Mouse (Mus musculus) forelimb bud, embryonic 11.5 days (tissue): ENCODE data around the gene Kcnq1.

Experiments used
- DNase-seq: peaks from one replicate; pipeline ENCODE4 v3.0.0-alpha.2; 2012; ENCODE audit warnings: low read depth, low spot score

Gene Kcnq1

DNA sequence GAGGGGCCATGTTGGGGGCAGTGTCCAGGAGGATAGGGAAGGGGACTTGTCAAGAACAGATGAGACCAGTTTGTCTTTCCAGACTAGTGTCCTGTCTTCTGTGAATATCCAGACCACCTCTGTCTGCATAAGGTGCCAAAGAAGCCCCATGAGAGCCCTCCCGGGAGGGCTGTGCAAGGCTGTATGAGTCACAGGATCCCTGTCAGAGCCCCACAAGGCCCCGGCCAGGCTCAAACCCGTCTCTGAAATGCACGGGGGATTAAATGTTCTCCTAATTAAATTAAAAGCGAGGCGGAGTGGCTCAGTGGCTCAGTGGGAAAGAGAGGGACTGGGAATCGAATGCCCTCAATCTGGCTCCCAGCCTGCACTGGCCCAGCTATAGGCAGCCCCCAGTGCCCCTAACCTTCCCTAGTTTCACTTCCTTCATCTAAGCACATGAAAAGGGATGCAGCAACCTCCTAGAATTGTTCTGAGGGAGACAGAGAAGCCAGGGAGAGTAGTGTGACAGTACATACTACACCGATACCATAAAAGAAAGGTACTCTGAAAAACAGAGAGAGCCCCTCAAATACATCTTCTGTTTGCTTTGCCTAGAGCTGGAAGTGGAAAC, 159.8 kb downstream of the Kcnq1 start:
- no peak for DNase-seq

DNA sequence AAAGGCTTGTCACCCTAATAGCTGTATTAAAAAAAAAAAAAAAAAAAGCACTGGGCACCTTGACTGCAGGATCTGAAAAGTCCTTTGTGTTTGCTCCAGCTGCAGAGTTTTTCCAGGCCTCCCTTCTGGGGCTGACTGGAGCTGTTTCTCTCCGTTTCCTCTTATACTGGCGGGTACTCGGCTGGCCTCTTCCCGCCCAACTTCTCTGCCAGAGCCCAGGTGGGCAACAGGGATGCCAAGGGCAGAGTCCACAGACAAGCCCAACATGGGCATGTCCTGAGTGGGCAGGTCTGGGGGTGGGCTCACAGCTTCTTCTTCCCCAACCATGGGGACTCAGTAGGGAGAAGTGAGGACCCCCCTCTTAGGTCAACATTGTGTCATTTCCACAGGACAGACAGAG, 167.6 kb downstream of the Kcnq1 start:
- DNase-seq, result no peak

DNA sequence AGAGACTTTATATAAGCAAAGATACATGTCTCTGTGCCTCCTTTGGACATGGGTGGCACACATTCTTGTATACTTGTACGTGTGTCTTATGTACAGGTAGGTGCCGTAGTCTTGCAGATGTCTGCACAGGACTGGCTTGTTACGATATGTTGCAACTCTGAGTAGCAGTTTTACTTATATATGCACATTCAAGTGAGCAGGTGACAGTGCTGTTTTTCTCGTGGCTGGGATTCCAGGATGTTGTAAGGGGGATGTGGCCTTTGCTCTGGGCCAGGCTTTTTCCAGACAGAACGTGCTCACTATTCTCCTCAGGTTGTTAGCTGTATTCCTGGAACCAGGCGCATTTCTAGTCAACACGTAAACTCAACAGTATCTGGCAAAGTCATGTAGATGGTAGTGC, 168.9 kb downstream of the Kcnq1 start:
- no peak for DNase-seq

DNA sequence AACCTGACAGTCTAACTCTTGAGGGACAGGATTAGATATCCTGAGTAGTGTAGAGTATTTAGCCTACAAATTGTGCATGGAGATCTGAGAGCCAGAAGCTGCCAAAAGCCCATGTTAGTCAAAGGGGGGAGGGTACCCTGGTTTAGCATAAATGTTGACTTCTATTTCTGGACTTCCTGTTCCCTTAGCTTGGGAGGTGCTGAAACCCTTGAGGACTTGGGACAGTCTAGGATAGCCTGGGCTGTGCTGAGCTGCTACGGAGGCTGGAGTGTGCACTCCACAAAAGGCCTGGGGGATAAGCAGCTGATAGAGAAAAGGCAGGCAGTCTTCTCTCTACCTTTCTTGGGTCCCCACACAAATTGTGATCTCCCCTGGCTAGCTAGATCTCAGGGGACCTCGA, 177.5 kb downstream of the Kcnq1 start:
- no peak for DNase-seq

DNA sequence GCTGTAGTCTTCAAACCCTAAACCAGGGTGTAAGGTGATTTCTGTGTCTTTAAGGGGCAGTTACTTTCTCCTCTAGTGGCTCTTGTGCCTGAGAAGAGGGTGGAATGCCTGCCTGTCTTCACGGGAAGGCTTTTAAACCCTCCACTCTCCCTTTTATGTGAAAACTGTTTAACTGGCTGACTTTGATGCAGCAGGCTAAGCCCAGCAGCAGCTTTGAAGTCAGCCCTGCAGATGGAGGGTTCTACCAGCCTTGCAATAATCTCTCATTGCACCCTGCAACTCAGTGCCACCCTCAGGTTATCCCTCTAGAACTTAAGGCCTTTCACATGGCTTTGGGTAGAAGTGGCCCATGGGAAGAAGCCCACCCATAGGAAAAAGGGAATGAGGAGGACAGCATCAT, 178.7 kb downstream of the Kcnq1 start:
- no peak for DNase-seq

DNA sequence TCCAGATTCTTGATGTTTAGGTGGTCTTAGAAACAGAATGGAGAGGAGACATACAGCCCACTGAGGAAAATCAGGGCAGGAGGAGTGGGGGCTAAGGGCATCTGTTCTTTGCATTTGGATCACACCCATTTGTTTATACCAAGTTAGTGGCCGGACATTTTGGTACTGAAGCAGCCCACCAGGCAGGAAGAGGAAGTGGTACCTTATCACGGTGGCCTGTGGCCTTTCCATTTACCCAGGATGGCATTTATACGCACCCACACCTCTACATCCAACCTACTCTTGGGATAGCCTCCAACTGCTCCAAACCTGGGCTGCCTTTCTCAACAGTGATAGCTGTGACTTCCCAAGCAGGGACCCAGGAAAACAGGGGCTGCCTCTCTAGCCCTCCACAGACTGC, 179.3 kb downstream of the Kcnq1 start:
- DNase-seq, result no peak

DNA sequence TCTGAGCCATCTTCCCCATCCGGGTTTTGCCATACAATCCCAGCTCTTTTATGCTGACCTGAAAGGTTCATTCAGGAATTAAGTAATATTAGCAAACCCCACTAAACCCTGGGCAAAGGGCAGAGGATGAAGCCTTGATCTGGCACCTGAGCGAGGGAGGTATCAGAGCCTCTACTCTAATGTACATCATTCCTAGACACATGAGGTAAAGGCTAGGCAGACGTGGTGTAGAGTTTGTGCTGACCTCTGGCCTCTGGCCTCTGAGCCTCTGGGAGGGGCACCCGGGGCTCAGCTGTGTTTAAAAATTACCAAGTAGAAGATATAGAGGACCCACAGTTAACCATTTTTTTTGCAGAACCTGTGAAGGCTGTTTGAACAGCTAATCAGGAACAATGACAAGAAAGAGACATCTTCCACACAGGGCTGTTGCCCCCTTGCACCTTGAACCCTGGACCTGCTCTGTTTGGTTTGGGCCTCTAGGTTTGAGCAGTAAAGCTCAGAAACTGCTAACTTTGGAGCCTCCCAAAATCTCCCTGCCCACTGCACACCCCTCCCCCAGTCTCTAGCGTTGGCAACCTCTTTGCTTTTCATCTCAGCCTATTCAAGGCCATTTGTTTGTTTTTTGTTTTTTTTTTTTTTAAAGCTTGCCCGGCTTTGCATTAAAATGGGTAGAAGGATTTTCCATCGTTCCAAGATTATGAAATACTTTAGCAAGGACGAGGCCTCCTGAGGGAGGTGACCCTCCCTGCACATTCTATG, 180.5 kb downstream of the Kcnq1 start:
- DNase-seq, result no peak

DNA sequence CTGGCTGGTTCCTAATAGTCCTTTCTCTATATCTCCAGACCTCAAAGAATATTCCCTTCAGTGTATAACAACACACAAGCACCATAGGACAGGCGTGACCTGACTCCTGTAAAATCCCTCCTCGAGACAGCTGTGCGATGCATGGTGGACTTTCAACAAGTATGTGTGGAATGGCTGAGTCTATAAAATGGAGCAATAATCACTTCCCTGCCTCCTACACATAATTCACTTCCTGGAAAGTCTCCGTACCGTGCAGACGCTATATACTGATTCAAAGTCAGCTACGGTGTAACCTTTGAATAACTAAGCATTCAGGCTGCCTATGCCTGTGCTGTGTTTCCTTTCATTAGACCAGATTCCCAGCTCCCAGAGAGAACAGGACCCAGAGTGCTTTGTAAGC, 182.0 kb downstream of the Kcnq1 start:
- DNase-seq, result no peak

DNA sequence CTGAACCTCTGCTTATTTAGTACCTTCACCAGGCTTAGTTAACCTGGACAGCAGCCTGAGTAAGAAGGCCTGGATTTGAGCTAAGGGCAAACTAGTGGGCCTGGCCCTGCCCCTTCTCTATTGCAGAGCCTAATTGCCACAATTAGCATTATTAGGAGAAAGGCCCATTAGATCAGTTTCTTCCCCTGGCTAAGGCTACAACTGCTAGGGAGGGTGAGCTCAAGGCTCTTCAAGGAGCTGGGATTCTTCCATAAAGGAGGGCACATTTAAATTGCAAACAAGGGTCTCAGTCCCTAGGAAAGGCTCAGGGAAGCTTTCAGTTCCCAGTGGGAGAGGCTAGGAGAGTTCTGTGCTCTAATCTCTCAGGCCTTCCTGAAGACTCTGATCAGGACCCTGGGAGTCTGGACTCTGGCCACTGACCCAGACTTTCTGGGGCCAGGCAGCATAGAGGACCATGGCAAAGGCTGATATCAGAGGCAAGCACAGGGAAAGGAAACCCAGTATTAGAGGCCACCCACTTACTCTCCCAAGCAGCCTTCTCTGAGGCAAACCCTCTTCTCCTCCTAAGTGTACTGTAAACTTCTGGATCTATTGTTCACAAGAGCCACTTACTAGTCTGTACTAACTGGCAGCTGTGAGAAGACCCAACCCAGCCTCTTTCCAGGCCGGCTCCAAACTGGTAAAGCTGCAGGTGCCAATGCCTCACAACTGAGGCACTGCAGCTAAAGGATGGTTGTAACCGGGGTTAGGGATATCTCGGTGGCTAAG, 183.1 kb downstream of the Kcnq1 start:
- no peak for DNase-seq

DNA sequence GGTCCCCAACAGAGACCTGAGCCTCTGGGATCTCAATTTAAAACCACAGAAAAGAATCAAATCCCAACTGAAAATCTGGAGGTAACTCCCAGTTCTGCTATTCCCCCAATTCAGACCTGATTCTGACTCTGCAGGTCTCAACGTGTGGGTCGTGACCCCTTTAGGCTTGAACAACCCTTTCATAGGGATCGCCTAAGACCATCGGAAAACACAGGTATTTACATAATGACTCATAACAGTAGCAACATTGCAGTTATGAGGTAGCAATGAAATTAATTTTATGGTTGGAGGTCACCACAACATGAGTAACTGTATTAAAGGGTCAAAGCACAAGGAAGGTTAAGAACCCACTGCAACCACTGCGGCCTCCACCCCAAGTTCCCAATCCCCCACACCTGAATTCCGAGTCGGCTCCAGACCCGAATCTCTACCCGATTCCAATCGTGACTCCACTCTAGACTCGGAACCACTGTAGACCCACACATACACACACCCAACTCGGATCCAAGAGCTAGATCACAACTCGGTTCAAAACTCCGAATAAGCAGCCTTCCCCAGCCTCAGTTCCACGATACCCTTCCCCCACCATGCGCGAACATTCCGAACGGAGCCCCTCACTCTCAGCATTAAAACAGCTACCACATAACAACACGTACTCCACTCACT, 188.7 kb downstream of the Kcnq1 start:
- DNase-seq, result no peak

DNA sequence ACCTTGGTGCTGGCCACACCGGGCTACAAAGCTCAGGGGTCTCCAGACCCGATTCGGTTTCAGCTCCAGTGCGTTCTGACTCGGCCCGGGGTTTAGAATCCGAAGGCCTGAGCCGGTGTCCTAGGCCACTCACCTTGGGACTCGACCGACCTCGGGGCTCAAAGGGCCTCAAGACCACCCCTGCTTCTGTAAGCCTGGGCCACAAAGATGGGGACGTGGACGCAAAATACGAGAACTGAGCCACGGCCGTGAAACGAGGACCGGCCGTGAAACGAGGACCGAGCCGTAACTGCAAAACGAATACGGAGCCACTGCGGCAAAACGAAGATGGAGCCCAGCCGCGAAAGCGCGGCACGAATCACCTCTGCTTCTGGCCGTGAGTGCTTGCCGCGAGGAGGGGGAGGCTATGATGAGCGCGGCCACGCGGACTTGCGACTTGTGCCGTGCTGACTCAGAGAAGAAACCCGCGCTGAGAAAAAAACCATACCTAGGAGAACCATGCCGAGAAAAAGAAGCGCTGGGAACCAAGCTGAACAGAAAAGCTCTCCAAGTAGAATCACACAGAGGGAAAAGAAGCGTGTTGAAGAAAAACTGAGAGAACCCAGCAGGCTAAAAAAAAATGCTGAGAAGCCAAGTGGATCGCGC, 189.3 kb downstream of the Kcnq1 start:
- DNase-seq, result no peak

DNA sequence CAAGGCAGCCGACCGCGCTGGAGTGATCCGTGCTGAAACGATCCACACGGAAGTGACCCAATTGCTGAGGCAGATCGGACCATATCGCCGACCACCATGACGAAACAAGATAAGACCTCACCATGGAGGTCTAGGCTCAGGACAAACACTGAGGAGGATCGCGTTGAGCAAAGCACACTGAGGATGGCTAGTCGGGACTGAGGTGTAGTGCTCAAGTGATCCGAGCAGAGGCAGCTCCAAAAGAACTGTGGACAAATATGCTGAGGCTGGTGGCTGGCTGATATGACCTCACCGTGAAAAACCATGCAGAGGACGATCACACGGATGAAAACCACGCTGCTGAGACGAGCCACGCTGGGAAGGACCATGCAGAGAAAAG, 189.8 kb downstream of the Kcnq1 start:
- DNase-seq, result no peak

DNA sequence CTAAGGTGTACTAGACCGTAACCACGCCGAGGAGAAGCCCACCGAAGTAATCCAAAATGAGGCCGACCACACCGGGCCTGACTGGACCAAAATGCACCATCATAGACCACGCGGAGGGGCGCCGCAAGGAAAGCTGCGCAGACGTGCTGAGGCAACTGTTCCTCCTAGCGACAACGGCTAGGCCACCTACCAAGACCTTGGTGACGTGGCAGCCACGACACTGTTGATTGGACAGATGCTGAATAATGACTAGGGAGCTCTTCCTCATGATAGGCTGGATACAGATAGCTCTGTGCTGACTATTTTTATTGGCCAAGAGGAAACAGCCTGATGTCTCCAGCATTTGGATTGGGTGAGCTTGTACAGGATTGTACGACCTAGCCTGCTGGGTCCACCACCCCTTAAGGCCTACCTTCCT, 190.2 kb downstream of the Kcnq1 start:
- DNase-seq, result peak; percentile 95

DNA sequence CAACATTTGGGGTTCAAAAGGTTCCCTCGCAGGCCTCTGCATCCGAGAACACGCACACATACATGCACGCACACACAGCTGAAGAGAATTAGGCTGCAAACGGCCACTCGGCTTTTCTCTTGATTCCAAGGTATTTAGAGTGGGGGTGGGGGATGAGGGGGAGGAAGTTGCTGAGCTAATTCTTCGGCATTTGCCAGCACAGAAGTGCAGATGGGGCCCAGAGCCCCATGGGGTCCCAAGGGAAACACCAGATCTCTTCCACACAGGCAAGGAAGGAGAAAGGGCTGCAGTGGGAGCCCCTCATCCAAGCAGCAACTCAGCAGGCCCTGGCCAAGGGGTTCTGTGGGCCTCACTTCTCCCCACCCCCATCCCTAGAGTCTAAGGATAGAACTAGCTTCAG, 193.9 kb downstream of the Kcnq1 start:
- DNase-seq, result peak; percentile 52

DNA sequence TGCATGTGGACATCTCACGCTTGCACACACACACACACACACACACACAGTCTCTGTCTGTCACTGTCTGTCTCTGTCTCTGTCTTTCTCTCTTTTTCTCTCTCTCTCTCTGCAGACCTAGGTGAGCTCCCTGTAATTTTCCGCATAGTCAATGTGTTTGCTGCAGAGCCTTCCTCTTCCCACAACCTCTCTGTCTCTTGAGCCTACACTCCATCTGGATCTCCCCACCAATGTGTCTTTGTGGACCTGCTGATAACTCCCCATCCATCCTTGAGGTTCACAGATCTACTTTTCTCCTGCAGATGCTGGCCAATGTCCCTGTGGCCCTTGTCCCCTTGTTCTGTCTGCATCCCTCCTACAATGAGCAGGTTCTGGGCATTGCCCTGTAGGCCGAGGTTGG, 194.5 kb downstream of the Kcnq1 start:
- no peak for DNase-seq

DNA sequence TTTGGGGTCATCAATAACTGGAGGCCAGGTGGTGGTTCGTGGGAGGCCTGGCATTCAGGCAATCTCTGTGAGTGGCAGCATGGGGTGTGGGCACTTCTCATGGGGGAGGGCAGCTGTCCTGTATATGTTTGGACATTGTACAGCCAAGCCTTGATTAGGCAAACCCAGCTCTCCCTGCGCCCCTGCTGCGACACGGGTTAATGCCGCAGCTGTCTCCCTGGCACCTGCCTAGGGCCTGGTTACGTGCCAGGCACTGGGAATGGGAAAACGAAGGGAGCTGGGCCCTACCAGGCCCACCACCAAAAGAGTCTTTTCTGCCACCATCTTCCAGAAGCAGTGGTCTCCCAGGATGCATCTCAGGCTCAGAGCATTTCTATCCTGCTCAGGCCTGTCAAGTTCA, 196.0 kb downstream of the Kcnq1 start:
- DNase-seq, result no peak

DNA sequence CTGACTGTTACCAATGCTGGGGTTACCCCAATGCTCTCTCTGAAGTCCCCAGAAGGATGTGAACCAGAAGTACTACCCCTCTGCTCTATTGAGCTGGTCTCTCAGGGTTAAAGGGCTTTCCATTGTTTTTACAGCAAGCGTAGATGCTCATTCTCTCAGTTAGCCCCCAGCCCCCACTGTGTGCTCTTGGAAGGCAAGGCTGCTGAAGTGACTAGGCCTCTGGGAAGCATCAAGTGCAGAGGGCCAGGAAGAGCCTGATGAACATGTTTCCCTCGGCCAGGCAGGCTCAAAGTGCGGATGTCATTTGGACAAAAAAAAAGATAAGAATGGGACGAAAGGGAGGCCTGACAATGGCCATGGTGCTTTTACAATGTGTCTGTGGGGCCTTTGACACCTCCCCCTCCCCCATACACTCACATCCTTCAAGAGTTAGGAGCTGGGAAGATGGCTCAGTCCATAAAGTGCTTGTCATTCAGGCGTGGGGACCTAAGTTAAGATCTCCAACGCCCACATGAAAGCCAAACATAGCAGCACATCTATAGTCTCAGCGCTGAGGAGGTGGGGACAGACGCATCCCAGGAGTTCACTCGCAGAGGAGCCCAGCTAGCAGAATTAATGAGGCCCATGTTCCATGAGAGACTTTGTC, 196.6 kb downstream of the Kcnq1 start:
- no peak for DNase-seq

DNA sequence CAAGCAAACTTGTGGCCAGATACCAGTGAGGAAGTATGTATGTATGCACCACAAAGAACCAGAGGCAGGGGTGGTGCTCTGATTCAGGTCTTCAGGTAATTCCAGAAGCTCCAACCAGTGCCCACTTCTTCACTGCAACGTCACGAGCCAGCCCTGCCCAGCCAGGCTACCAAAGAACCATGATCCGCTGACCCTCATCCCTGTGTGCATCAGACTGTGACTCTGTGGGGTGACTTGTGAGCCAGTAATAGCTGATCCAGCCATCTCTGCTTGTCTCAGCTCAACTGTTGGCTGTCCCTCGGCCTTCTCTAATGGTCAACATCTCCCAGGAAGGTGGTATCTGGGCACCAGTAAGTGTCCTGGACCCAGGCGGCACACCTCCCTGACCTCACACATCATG, 197.4 kb downstream of the Kcnq1 start:
- DNase-seq, result no peak

DNA sequence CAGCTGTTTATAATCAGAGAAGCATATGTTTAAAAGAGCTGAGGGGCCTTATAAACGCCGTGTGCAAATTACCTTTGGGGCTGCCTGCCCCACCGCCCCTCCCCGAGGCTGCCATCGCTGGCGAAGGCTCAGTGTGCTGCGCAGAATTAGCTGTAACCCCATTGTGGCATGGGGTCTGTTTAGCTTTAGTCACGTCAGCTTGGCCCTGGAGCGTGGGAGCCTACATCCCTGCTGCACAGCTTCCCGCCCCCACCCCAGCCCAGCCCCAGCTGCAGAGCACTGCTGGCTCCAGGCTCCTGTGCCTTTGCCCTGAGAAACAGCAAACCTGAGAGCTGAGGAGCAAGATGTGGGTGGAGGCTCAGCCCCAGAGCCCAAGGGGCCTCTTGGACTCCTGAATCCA, 199.6 kb downstream of the Kcnq1 start:
- DNase-seq, result peak; percentile 83

DNA sequence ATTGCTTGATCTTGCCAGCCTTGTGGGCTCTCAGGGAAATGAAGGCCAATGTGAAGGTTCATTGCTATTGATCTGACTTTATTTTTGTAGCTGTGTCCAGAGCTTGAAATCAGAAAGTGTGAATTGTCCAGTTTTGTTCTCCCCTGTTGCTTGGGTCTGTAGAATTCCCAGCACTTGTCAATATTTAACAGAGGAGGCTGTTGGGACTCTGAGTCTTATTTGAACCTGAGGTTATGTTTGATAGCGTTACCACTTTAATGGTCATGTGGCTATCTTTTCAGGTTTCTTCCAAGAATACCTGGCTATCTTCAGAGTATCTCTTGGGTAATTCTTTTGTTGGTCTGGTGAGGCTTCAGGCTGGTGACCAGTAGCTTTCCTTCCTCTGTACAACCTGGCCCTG, 201.8 kb downstream of the Kcnq1 start:
- no peak for DNase-seq

DNA sequence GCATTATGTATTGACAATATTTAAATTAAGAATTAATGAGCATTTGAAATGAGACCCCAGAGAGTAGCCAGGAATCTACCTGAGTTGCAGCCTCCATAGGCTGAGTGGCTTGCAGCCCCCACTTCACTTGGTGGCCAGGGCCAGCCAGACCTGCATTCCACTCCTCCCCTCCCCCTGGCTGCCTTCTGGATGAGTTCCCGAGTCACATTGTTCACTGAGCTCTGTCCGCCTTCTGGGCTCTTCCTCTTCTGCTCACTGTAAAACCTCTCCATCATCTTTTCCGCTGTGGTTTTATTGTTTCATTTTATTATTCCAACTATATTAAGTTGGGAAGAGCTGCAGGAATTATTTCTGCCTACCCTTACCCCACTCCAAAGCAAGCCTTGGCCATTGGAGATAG, 204.1 kb downstream of the Kcnq1 start:
- no peak for DNase-seq
